Mouse (Mus musculus) lung, embryonic 15.5 days (tissue): Measurements from ENCODE around the gene Dph6. TPM values are rescaled to one million over a fixed set of nuclear protein-coding genes. Genes with fewer than 3 reads are reported as not detected.

Experiments used
- ATAC-seq: fragments of 200-750 bp; cut with Nextera tagmentation; 2 replicates; pipeline ENCODE4 v1.8.0; 2017; ENCODE audit warnings: moderate number of reproducible peaks, borderline replicate concordance; ENCODE audit not compliant: low FRiP score, low TSS enrichment; ENCODE audit errors: extremely low read depth
- H3K27ac ChIP-seq: fragments of 300-500 bp; sonication (generic); 2 replicates; pipeline ENCODE4 v1.5.1; 2015; ENCODE audit warnings: moderate library complexity, mild to moderate bottlenecking, inconsistent platforms
- H3K27me3 ChIP-seq: fragments of 300-500 bp; sonication (generic); 2 replicates; pipeline ENCODE4 v1.6.1; 2015; ENCODE audit warnings: inconsistent platforms
- H3K36me3 ChIP-seq: fragments of 300-500 bp; sonication (generic); 2 replicates; pipeline ENCODE4 v1.6.1; 2015; ENCODE audit warnings: inconsistent platforms
- H3K4me1 ChIP-seq: fragments of 300-500 bp; sonication (generic); 2 replicates; pipeline ENCODE4 v1.6.1; 2015; ENCODE audit warnings: inconsistent platforms
- H3K4me2 ChIP-seq: fragments of 300-500 bp; sonication (generic); 2 replicates; pipeline ENCODE4 v1.6.1; 2015; ENCODE audit warnings: inconsistent platforms, mild to moderate bottlenecking, moderate library complexity
- H3K4me3 ChIP-seq: fragments of 300-500 bp; sonication (generic); 2 replicates; pipeline ENCODE4 v1.5.1; 2015; ENCODE audit warnings: mild to moderate bottlenecking, inconsistent platforms
- H3K9ac ChIP-seq: fragments of 300-500 bp; sonication (generic); 2 replicates; pipeline ENCODE4 v1.6.1; 2015; ENCODE audit warnings: inconsistent platforms
- H3K9me3 ChIP-seq: fragments of 300-500 bp; sonication (generic); 2 replicates; pipeline ENCODE4 v1.6.1; 2016; ENCODE audit warnings: inconsistent platforms
- WGBS: fragments of 180-500 bp; shearing (Covaris S2); methylation state at CpG from one replicate; pipeline ENCODE4 v1.1.7; 2015; 5-methylcytosine and 5-hydroxymethylcytosine counted together
- polyA plus RNA-seq: library from polyadenylated mRNA; unstranded; fragments of >200 nt; fragmentation: Nextera tagmentation; extraction: Ambion mirVana; gene quantifications from 2 replicates; pipeline ENCODE4 v1.2.1, GENCODE M21; 2015

Dph6 gene
- polyA plus RNA-seq, 1 experiment from 2014 or later, result 23.9 TPM

- H3K36me3 ChIP-seq, result no peaks in the 10 kb centered on the region
- ATAC-seq, result peak; percentile 75; the same call in 1 of the 2 replicates
- H3K9me3 ChIP-seq, result no peaks in the 10 kb centered on the region
- H3K27me3 ChIP-seq, result no peaks in the 10 kb centered on the region
- H3K9ac ChIP-seq, result no peak overlapping the region
- WGBS, result 44% methylated on average over 5 of the region's 5 CpGs
- H3K27ac ChIP-seq, result no peak overlapping the region
- no peak overlapping the region for H3K4me2 ChIP-seq
- H3K4me3 ChIP-seq, result no peak overlapping the region
- H3K4me1 ChIP-seq, result no peaks in the 10 kb centered on the region
Observed at GRCm38 (mm10) chr2:114531010-114531756, 123.6 kb downstream of the Dph6 start.

- no peak overlapping the region for H3K9ac ChIP-seq
- no peaks in the 10 kb centered on the region for H3K4me1 ChIP-seq
- no peaks in the 10 kb centered on the region for H3K36me3 ChIP-seq
- WGBS, result 75% methylated on average over 5 of the region's 5 CpGs
- H3K9me3 ChIP-seq, result no peaks in the 10 kb centered on the region
- H3K4me3 ChIP-seq, result no peak overlapping the region
- no peak overlapping the region for H3K27ac ChIP-seq
- ATAC-seq, result no peak
- H3K27me3 ChIP-seq, result no peaks in the 10 kb centered on the region
- no peak overlapping the region for H3K4me2 ChIP-seq
Observed at GRCm38 (mm10) chr2:114520414-114520813, 134.3 kb downstream of the Dph6 start.

- no peak overlapping the region for H3K9ac ChIP-seq
- no peaks in the 10 kb centered on the region for H3K27me3 ChIP-seq
- ATAC-seq, result no peak
- no peak overlapping the region for H3K27ac ChIP-seq
- no peaks in the 10 kb centered on the region for H3K9me3 ChIP-seq
- 75% methylated on average over 3 of the region's 3 CpGs for WGBS
- no peaks in the 10 kb centered on the region for H3K36me3 ChIP-seq
- H3K4me3 ChIP-seq, result no peak overlapping the region
- H3K4me2 ChIP-seq, result no peak overlapping the region
- H3K4me1 ChIP-seq, result no peaks in the 10 kb centered on the region
Observed at GRCm38 (mm10) chr2:114519907-114520306, 134.9 kb downstream of the Dph6 start.

- WGBS, result 35% methylated on average over 3 of the region's 3 CpGs
- Histone ChIP-seq H3K4me3 (no peak overlapping the region), H3K27me3 (no peaks in the 10 kb centered on the region), H3K4me1 (no peaks in the 10 kb centered on the region), H3K9me3 (no peaks in the 10 kb centered on the region), H3K27ac (no peak overlapping the region), H3K4me2 (no peak overlapping the region), H3K36me3 (no peaks in the 10 kb centered on the region), H3K9ac (no peak overlapping the region)
- no peak for ATAC-seq
Observed at GRCm38 (mm10) chr2:114492398-114492797, 162.4 kb downstream of the Dph6 start.

- Histone ChIP-seq H3K27me3 (no peaks in the 10 kb centered on the region), H3K9me3 (no peaks in the 10 kb centered on the region)
- no peak for ATAC-seq
Observed at GRCm38 (mm10) chr2:114491907-114492306, 162.9 kb downstream of the Dph6 start.

GRCm38 (mm10) chr2:114486980-114487379 lies 167.8 kb downstream of the Dph6 start:
- Histone ChIP-seq H3K4me2 (no peak overlapping the region), H3K4me1 (no peaks in the 10 kb centered on the region), H3K27me3 (no peaks in the 10 kb centered on the region), H3K27ac (no peak overlapping the region), H3K4me3 (no peak overlapping the region), H3K9me3 (no peaks in the 10 kb centered on the region), H3K9ac (no peak overlapping the region), H3K36me3 (no peaks in the 10 kb centered on the region)
- ATAC-seq, result no peak

More at GRCm38 (mm10) chr2:114491907-114492306, 162.9 kb downstream of the Dph6 start:
- H3K36me3 ChIP-seq, result no peaks in the 10 kb centered on the region
- WGBS, result 71% methylated on average over 3 of the region's 3 CpGs
- no peak overlapping the region for H3K4me2 ChIP-seq
- no peak overlapping the region for H3K27ac ChIP-seq
- no peak overlapping the region for H3K9ac ChIP-seq
- H3K4me1 ChIP-seq, result no peaks in the 10 kb centered on the region
- no peak overlapping the region for H3K4me3 ChIP-seq
